Mouse (Mus musculus) hindbrain, embryonic 16.5 days (tissue): ENCODE measurements around the gene Hoxa5. TPM values are rescaled to one million over a fixed set of nuclear protein-coding genes. Genes with fewer than 3 reads are reported as not detected.

Experiments
- ATAC-seq: fragments of 200-750 bp; cut with Nextera tagmentation; 2 replicates; pipeline ENCODE4 v1.8.0; 2017; ENCODE audit warnings: moderate TSS enrichment, moderate library complexity
- H3K27ac ChIP-seq: fragments of 300-500 bp; sonication (generic); 2 replicates; pipeline ENCODE4 v1.5.1; 2014; ENCODE audit warnings: low read depth, mild to moderate bottlenecking, control low read depth, low read length, moderate library complexity
- H3K27me3 ChIP-seq: fragments of 300-500 bp; sonication (generic); replicated peaks from 2 replicates; pipeline ENCODE4 v1.6.1; 2014; ENCODE audit warnings: low read length; ENCODE audit not compliant: control insufficient read depth, insufficient read depth
- H3K36me3 ChIP-seq: fragments of 300-500 bp; sonication (generic); 2 replicates; pipeline ENCODE4 v1.6.1; 2014; ENCODE audit warnings: mild to moderate bottlenecking, low read length, moderate library complexity, mixed read lengths; ENCODE audit not compliant: control insufficient read depth, insufficient read depth
- H3K4me1 ChIP-seq: fragments of 300-500 bp; sonication (generic); 2 replicates; pipeline ENCODE4 v1.6.1; 2014; ENCODE audit warnings: low read depth, low read length; ENCODE audit not compliant: control insufficient read depth, insufficient read depth
- H3K4me2 ChIP-seq: fragments of 300-500 bp; sonication (generic); 2 replicates; pipeline ENCODE4 v1.6.1; 2014; ENCODE audit warnings: mild to moderate bottlenecking, low read length, control low read depth, moderate library complexity
- H3K4me3 ChIP-seq: fragments of 300-500 bp; sonication (generic); 2 replicates; pipeline ENCODE4 v1.5.1; 2014; ENCODE audit warnings: mild to moderate bottlenecking, low read length, control low read depth, moderate library complexity
- H3K9ac ChIP-seq: fragments of 300-500 bp; sonication (generic); 2 replicates; pipeline ENCODE4 v1.6.1; 2014; ENCODE audit warnings: low read depth, mild to moderate bottlenecking, control low read depth, low read length, moderate library complexity
- H3K9me3 ChIP-seq: fragments of 300-500 bp; sonication (generic); 2 replicates; pipeline ENCODE4 v1.6.1; 2014; ENCODE audit warnings: mild to moderate bottlenecking, low read length, moderate library complexity; ENCODE audit not compliant: control insufficient read depth
- WGBS: fragments of 180-500 bp; shearing (Covaris S2); extraction: QIAGEN DNeasy Blood & Tissue Kit; methylation state at CpG from one replicate; pipeline ENCODE4 v1.1.7; 2014; 5-methylcytosine and 5-hydroxymethylcytosine counted together
- polyA plus RNA-seq: library from polyadenylated mRNA; unstranded; fragments of >200 nt; fragmentation: Nextera tagmentation; extraction: Ambion mirVana; gene quantifications from 2 replicates; pipeline ENCODE4 v1.2.1, GENCODE M21; 2015

The Hoxa5 gene
- polyA plus RNA-seq, 1 experiment from 2014 or later: 106 TPM

DNA sequence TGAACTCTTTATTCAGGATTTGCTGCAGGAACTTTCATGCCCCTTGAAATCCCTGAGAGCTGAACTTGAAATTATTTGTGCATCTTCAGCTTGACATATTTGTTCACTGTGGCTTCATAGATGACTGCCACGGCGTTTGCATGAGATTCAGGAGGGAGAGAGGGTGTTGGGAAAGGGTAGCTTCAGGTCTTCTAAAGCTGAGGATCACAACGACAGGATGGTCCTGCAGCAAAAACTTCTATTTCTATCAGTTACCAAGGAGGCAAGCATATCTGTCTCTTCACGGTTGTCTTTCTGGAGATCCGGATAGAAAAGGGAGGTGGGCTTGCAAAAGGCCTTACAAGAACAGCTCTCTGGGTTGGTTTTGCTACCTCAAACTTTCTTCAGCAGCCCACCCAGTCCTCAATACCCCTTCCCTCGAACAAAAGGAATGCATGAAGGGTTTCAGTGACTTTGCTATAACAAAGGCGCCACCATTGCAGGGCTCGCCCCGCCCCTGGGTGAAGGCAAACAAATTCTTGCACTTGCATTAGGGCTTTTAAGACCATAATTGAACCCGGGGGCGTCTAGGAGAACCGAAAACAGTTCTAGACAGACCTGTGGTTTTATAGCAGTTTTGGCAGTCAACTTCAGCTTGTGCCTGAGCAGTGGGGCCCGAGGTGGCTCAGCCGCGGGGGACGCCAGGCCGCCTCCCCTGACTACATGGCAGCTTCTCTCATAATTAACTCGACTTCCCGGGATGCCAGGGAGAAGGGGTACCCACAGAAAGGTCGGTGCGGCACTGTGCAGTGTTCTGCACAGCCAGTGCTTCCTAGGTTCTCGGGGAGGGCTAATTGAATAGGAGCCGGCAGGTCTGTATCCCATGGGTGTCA lies 43.6 kb upstream of the Hoxa5 start:
- H3K27ac ChIP-seq: no peak overlapping the region
- no peaks in the 10 kb centered on the region for H3K36me3 ChIP-seq
- H3K27me3 ChIP-seq: peaks cover 81% of the 10 kb centered on the region
- no peak overlapping the region for H3K4me3 ChIP-seq
- H3K9ac ChIP-seq: no peak overlapping the region
- WGBS: 1% methylated on average over 23 of the region's 23 CpGs
- peaks cover 4% of the 10 kb centered on the region; the same call in 1 of the 2 replicates for H3K9me3 ChIP-seq
- no peaks in the 10 kb centered on the region for H3K4me1 ChIP-seq
- no peak overlapping the region for H3K4me2 ChIP-seq
- ATAC-seq: no peak

DNA sequence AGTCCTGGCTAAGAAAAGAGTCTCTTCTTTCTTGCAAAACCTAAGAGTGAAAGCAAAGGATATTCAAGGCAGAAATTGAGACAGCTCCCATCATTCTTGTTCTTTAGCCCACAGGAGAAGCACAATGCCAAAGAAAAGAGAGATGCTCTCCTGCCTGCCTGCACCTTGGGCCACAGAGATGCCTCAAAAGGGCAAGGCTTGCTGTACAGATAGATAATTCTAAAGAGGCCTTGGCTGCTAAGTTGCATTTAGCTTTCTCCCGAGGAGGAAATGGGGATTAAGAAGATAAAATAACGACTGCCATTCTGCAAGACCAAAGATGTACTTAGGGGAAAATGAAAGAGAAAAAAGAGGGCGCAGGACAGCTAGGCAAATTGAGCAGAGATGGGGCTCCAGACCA lies 42.5 kb upstream of the Hoxa5 start:
- WGBS: 10% methylated on average over 3 of the region's 3 CpGs
- Histone ChIP-seq H3K27me3 (peaks cover 84% of the 10 kb centered on the region), H3K4me3 (no peak overlapping the region), H3K4me1 (no peaks in the 10 kb centered on the region), H3K36me3 (no peaks in the 10 kb centered on the region), H3K27ac (no peak overlapping the region), H3K9ac (no peak overlapping the region), H3K4me2 (no peak overlapping the region), H3K9me3 (peaks cover 4% of the 10 kb centered on the region; the same call in 1 of the 2 replicates)
- no peak for ATAC-seq

GRCm38 (mm10) chr6:52246403-52246803 lies 42.0 kb upstream of the Hoxa5 start:
- no peaks in the 10 kb centered on the region for H3K4me1 ChIP-seq
- peaks cover 84% of the 10 kb centered on the region for H3K27me3 ChIP-seq
- peaks cover 4% of the 10 kb centered on the region; the same call in 1 of the 2 replicates for H3K9me3 ChIP-seq
- no peak overlapping the region for H3K4me2 ChIP-seq
- H3K9ac ChIP-seq: no peak overlapping the region
- no peak for ATAC-seq
- under 1% methylated on average over 26 of the region's 26 CpGs for WGBS
- H3K27ac ChIP-seq: no peak overlapping the region
- no peaks in the 10 kb centered on the region for H3K36me3 ChIP-seq
- H3K4me3 ChIP-seq: no peak overlapping the region

- H3K4me3 ChIP-seq: no peak within 1 kb of the TSS
- peaks cover 84% of the 10 kb centered on the region for H3K27me3 ChIP-seq
Measured at GRCm38 (mm10) chr6:52245757-52246142, 41.4 kb upstream of the Hoxa5 start, which contains the start of gene Hoxa11. TSS of gene Hoxa11 (minus strand) at chr6:52245810.

GRCm38 (mm10) chr6:52245040-52245756 lies 40.8 kb upstream of the Hoxa5 start:
- Histone ChIP-seq H3K9me3 (peaks cover 4% of the 10 kb centered on the region; the same call in 1 of the 2 replicates), H3K9ac (no peak overlapping the region), H3K4me3 (no peak overlapping the region), H3K4me2 (no peak overlapping the region), H3K36me3 (no peaks in the 10 kb centered on the region), H3K4me1 (peaks cover 2% of the 10 kb centered on the region; the same call in 1 of the 2 replicates), H3K27me3 (peaks cover 85% of the 10 kb centered on the region), H3K27ac (no peak overlapping the region)
- WGBS: under 1% methylated on average over 67 of the region's 71 CpGs
- no peak for ATAC-seq

More at GRCm38 (mm10) chr6:52245757-52246142, 41.4 kb upstream of the Hoxa5 start, which contains the start of gene Hoxa11:
- Histone ChIP-seq H3K36me3 (no peaks in the 10 kb centered on the region), H3K9ac (no peak within 1 kb of the TSS), H3K4me1 (no peaks in the 10 kb centered on the region), H3K9me3 (peaks cover 4% of the 10 kb centered on the region; the same call in 1 of the 2 replicates), H3K27ac (no peak within 1 kb of the TSS), H3K4me2 (no peak within 1 kb of the TSS)
- ATAC-seq: no peak
- 1% methylated on average over 20 of the region's 20 CpGs for WGBS

DNA sequence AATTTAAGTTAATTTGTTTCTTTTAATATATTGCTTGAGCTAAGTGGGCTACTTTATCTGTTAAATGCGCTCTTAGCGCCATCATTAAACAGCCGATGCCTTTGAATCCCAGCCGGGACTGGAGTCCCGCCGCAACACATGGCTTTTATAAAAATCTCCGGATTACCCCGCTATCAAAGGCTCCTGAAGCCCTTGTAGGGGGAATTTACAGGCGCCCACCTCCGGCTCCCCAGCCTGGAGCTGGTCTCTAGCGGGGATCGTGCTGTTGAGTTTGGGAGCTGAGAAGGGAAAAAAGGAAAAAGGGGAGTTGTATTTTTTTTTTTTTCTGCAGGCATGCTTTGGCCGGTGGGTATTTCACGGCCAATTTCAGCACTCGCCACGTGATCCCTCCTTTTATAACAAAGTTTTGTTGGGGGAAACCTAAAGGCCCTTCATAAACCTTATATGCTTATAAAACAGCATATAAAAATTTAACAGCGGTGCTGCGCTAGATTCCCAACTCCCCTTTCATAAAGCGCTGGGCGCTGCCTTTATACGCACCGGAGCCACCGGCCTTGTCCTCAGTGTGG lies 40.2 kb upstream of the Hoxa5 start:
- Histone ChIP-seq H3K9ac (no peak overlapping the region), H3K9me3 (peaks cover 4% of the 10 kb centered on the region; the same call in 1 of the 2 replicates), H3K4me2 (no peak overlapping the region), H3K4me1 (peaks cover 4% of the 10 kb centered on the region; the same call in 1 of the 2 replicates), H3K36me3 (no peaks in the 10 kb centered on the region), H3K27ac (no peak overlapping the region), H3K27me3 (peaks cover 85% of the 10 kb centered on the region), H3K4me3 (no peak overlapping the region)
- no peak for ATAC-seq
- 2% methylated on average over 23 of the region's 23 CpGs for WGBS

DNA sequence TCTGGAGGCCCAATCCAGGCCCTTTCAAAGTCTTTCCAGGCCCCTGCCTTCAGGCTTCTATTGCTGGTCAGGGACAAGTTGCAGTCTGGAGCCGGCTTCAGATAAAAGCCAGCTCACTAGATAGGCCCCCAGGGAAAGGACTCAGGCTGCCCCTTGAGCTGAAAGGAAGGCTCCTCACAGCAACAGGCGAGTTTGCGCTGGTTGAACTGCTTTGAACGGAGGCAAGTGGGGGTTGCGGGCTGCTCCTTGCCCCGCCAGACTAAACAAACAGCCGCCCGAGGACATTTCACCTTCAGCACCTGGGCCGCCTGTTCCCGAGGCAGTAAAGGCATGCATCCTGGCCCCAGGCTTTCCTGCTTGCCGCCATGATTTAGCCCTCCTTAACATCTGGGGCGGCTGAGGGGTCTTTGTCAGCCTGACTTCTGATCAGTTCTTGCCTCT lies 39.3 kb upstream of the Hoxa5 start:
- no peaks in the 10 kb centered on the region for H3K36me3 ChIP-seq
- ATAC-seq: no peak
- no peak overlapping the region for H3K4me3 ChIP-seq
- peaks cover 86% of the 10 kb centered on the region for H3K27me3 ChIP-seq
- no peak overlapping the region for H3K27ac ChIP-seq
- H3K4me2 ChIP-seq: no peak overlapping the region
- peaks cover 4% of the 10 kb centered on the region; the same call in 1 of the 2 replicates for H3K9me3 ChIP-seq
- peaks cover 4% of the 10 kb centered on the region; the same call in 1 of the 2 replicates for H3K4me1 ChIP-seq
- WGBS: 4% methylated on average over 12 of the region's 12 CpGs
- H3K9ac ChIP-seq: no peak overlapping the region

- Histone ChIP-seq H3K27me3 (peaks cover 81% of the 10 kb centered on the region), H3K4me1 (peaks cover 4% of the 10 kb centered on the region; the same call in 1 of the 2 replicates), H3K4me3 (no peak overlapping the region), H3K27ac (no peak overlapping the region), H3K9me3 (peaks cover 4% of the 10 kb centered on the region; the same call in 1 of the 2 replicates), H3K4me2 (no peak overlapping the region), H3K9ac (no peak overlapping the region), H3K36me3 (no peaks in the 10 kb centered on the region)
- WGBS: 2% methylated on average over 4 of the region's 4 CpGs
- no peak for ATAC-seq
Measured at GRCm38 (mm10) chr6:52242801-52243332, 38.5 kb upstream of the Hoxa5 start.
